Comparison of ENCODE assay signal across 12 mouse cellular contexts in the genomic region with DNA sequence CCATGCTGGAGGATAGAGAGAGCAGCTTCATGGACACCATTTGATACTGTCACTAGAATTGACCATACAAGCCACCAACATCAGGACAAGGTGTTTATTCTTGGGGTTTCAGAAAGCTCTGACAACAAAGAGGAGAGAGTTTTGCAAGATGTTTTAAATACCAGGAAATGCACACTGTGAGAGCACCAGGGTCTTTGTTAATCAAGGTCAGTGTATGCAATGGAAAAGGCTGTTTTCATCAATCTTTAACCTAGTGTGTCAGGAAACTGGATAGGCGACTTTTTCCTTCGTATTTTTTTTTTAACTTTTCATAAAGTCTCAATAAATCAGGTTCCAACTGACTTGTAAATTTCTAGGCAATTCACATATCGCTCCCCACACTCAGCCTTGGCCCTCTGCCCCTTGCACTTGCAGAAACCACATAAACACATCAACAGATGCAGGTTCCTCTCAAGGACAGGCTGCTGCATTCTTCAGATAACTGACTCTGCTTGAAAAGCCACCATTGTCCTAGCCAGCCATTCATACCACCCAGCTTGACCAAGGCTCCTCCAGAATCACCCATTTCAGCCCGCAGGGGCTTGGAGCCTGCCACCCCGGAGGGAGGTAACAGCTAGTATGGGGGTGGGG.
DNase-seq lines count a peak whose midpoint lies in the region; ATAC-seq and TF ChIP-seq lines count a peak whose summit lies in the region.
"Had no signal": no experiment of that assay in that cellular context is flagged by ENCODE, and none has a peak within 500 bp of the region (broad histone marks: within the 10 kb centered on the region; RNA-seq: fewer than 3 reads in every experiment).

No protein-coding gene starts in this region.

- no peak overlapping the region for H3K9ac ChIP-seq in ES-Bruce4 (ENCODE audit: low read depth, poor library complexity, severe bottlenecking)
- H3K9ac ChIP-seq in kidney, embryonic 16.5 days (replicated peaks; ENCODE audit: low read length) = no peak overlapping the region
- no peak overlapping the region for H3K9ac ChIP-seq in forebrain, embryonic 16.5 days (replicated peaks; ENCODE audit: low read depth, low read length)
- H3K9ac ChIP-seq: liver, embryonic 15.5 days; stomach, embryonic 15.5 days had no signal

- peak; percentile 30 for DNase-seq in adrenal gland, adult 2 months
- DNase-seq in adrenal gland, adult 18-20 months (ENCODE audit: low spot score in 2 of 2) = no peak
- peak; percentile 54 for DNase-seq in embryo, embryonic 10 days (ENCODE audit: low spot score)
- no peak for DNase-seq in right cerebral cortex, postnatal 36 days (ENCODE audit: low spot score in 2 of 2)
- no peak for DNase-seq in left cerebral cortex, adult 9 months (ENCODE audit: low spot score in 2 of 2)
- DNase-seq: gastrocnemius, postnatal 25 days had no signal

- H3K9me3 ChIP-seq in ES-Bruce4 (replicated peaks; ENCODE audit: control insufficient read depth, insufficient read depth, low read length, poor library complexity, severe bottlenecking) = no peaks in the 10 kb centered on the region
- no peaks in the 10 kb centered on the region for H3K9me3 ChIP-seq in kidney, embryonic 16.5 days (ENCODE audit: low read length)
- H3K9me3 ChIP-seq in forebrain, embryonic 16.5 days (ENCODE audit: control insufficient read depth, low read length) = no peaks in the 10 kb centered on the region
- H3K9me3 ChIP-seq: liver, embryonic 15.5 days; stomach, embryonic 15.5 days had no signal

- H3K27me3 ChIP-seq in ES-Bruce4 (ENCODE audit: control insufficient read depth, insufficient read depth, low read length, poor library complexity, severe bottlenecking) = no peaks in the 10 kb centered on the region
- no peaks in the 10 kb centered on the region for H3K27me3 ChIP-seq in kidney, embryonic 16.5 days (ENCODE audit: insufficient read depth, low read length)
- no peaks in the 10 kb centered on the region for H3K27me3 ChIP-seq in forebrain, embryonic 16.5 days (replicated peaks; ENCODE audit: control insufficient read depth, insufficient read depth, low read length)
- H3K27me3 ChIP-seq: liver, embryonic 15.5 days; Patski; stomach, embryonic 15.5 days had no signal

- H3K4me1 ChIP-seq in ES-Bruce4 (ENCODE audit: control insufficient read depth, insufficient read depth, low read length) = peaks cover 11% of the 10 kb centered on the region
- H3K4me1 ChIP-seq in kidney, embryonic 16.5 days (ENCODE audit: insufficient read depth, low read length) = peaks cover 9% of the 10 kb centered on the region
- H3K4me1 ChIP-seq in forebrain, embryonic 16.5 days (replicated peaks; ENCODE audit: control insufficient read depth, insufficient read depth, low read length) = no peaks in the 10 kb centered on the region
- H3K4me1 ChIP-seq: liver, embryonic 15.5 days had no signal

- TF ChIP-seq CTCF in ES-Bruce4 (IDR thresholded peaks at IDR 0.05; ENCODE audit: low read depth, low read length) = no peak

- TF ChIP-seq POLR2A in ES-Bruce4 (IDR thresholded peaks at IDR 0.05; ENCODE audit: insufficient read depth, low read length) = no peak

- TF ChIP-seq EP300 in ES-Bruce4 (IDR thresholded peaks at IDR 0.05; ENCODE audit: insufficient read depth, low read depth, low read length) = peak; percentile 97

- no peaks in the 10 kb centered on the region for H3K36me3 ChIP-seq in ES-Bruce4 (ENCODE audit: control insufficient read depth, insufficient read depth, low read length, poor library complexity, severe bottlenecking)
- no peaks in the 10 kb centered on the region for H3K36me3 ChIP-seq in kidney, embryonic 16.5 days (ENCODE audit: insufficient read depth, low read length)
- no peaks in the 10 kb centered on the region for H3K36me3 ChIP-seq in forebrain, embryonic 16.5 days (ENCODE audit: control insufficient read depth, insufficient read depth)
- H3K36me3 ChIP-seq: liver, embryonic 15.5 days; stomach, embryonic 15.5 days had no signal

- 9% methylated on average over 5 of the region's 5 CpGs for WGBS in kidney, embryonic 16.5 days
- WGBS in forebrain, embryonic 16.5 days = 24% methylated on average over 5 of the region's 5 CpGs

- peak; percentile 67; the same call in 1 of the 2 replicates for ATAC-seq in kidney, embryonic 16.5 days (ENCODE audit: low FRiP score, low TSS enrichment)
- no peak for ATAC-seq in forebrain, embryonic 16.5 days
- ATAC-seq: Patski had no signal

- no peak overlapping the region for H3K4me3 ChIP-seq in ES-Bruce4 (ENCODE audit: low read depth, low read length)
- no peak overlapping the region for H3K4me3 ChIP-seq in kidney, embryonic 16.5 days (ENCODE audit: low read length)
- H3K4me3 ChIP-seq in forebrain, embryonic 16.5 days (replicated peaks; ENCODE audit: low read length) = no peak overlapping the region
- H3K4me3 ChIP-seq: liver, embryonic 15.5 days; stomach, embryonic 15.5 days had no signal

- peak overlapping the region; percentile 93 for H3K27ac ChIP-seq in ES-Bruce4 (ENCODE audit: insufficient read depth, low read length)
- peak overlapping the region; percentile 75 for H3K27ac ChIP-seq in kidney, embryonic 16.5 days (ENCODE audit: low read length)
- no peak overlapping the region for H3K27ac ChIP-seq in forebrain, embryonic 16.5 days (ENCODE audit: low read length)
- H3K27ac ChIP-seq: liver, embryonic 15.5 days; stomach, embryonic 15.5 days had no signal

- no peak overlapping the region; the same call in 1 of the 2 replicates for H3K4me2 ChIP-seq in kidney, embryonic 16.5 days (replicated peaks; ENCODE audit: low read depth, low read length)
- no peak overlapping the region for H3K4me2 ChIP-seq in forebrain, embryonic 16.5 days (ENCODE audit: low read length)
- H3K4me2 ChIP-seq: liver, embryonic 15.5 days; stomach, embryonic 15.5 days had no signal

Comparison
In these comparisons a context has a peak if more than half of its experiments do, and no peak if none do; other contexts are left out.
1. DNase-seq: peak in adrenal gland, adult 2 months (single experiment) and embryo, embryonic 10 days (single experiment); none in adrenal gland, adult 18-20 months (0 of 2), right cerebral cortex, postnatal 36 days (0 of 2) and left cerebral cortex, adult 9 months (0 of 2).